Mouse (Mus musculus) fibroblast of lung, adult 2 months (primary cell): Measurements from ENCODE around the gene Sub1.

Experiments used
- DNase-seq: peaks from one replicate; pipeline ENCODE4 v3.0.0-alpha.2; 2011; ENCODE audit warnings: low read depth

The Sub1 gene

GRCm38 (mm10) chr15:11965201-11965845 is 31.5 kb downstream of the Sub1 start:
- no peak for DNase-seq

- DNase-seq = no peak
Measured at GRCm38 (mm10) chr15:11963791-11964525, 32.8 kb downstream of the Sub1 start.

DNA sequence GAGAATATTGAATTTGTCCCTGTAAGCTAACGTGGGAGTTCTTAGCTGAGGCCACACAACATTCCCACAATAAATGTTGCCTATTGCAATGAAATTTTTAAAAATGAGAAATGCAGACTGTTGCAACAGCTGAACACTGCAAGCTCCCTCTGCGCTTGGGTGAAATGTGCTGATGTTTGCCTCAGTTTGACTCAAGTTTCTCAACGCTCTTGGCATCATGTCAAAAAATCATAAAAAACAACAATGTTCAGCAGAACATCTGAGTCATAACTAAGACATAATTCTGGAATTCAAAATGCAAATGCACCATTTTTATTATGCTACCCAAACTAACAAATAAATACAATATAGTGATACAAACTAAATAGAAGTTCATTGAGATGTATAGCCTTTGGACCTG is 37.1 kb downstream of the Sub1 start:
- DNase-seq = no peak

- DNase-seq = no peak
Measured at GRCm38 (mm10) chr15:11956129-11956528, 40.7 kb downstream of the Sub1 start.

DNA sequence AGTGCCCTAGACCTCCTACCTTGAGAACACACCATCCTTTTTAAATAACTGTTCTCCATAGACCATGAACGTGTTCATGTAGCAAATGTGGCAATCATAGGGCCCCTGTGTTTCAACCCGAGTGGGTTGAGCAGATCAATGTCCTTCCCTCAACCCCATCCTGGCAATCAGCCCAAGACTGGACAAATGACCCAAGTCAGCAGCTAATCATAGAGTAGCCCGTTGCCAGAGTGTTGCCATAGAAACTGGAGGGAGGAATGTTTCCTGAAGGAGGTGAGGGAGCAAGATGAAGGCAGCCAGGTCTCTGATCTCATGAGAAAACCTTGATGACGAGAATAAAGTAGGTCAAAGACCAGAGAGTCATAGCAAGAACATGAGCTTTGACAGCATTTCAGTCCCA is 42.6 kb downstream of the Sub1 start:
- DNase-seq = no peak

- no peak for DNase-seq
Measured at GRCm38 (mm10) chr15:11952159-11952558, 44.6 kb downstream of the Sub1 start.

GRCm38 (mm10) chr15:11951181-11951580 is 45.6 kb downstream of the Sub1 start:
- no peak for DNase-seq

DNA sequence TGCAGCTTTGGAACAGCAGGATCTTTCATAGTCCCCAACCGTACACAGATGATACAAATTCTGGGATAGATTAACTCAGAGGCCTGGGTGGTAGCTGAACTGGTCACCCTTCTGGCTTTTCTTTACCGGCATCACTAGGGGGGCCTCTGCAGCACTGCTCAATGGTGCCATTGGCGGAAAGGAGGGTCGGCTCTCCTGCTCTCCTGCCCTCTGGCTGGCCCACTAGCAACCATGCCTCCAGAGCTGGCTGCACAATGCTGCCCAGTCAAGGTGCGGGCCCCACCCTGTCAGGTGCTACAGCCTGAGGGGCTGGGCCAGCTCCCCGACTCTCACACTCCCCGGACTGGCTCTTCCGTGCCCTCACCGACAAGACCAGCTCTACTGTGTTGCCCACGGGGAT is 46.6 kb downstream of the Sub1 start:
- no peak for DNase-seq

DNA sequence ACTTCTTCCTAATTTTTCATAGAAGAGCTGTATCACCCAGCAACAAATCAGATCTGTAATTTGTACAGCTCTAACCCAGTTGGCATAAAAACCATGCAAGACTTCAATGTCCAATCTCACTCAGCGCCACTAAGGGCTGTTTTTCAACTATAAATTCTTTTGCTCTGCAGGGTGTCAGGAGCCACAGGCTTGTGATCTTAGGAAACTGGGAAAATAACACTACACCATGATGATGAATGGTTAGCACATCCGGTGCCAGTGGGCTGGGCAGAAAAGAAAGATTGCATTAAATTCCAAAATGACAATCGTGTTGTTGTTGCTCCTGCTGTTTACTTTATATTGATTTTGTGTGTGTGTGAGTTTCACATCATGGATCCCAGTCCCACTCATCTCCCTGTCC is 47.3 kb downstream of the Sub1 start:
- DNase-seq = no peak

GRCm38 (mm10) chr15:11940855-11941254 is 55.9 kb downstream of the Sub1 start:
- DNase-seq = no peak
